Mouse (Mus musculus): ENCODE results near the gene Slc7a3. TPM values are rescaled to one million over a fixed set of nuclear protein-coding genes. Genes with fewer than 3 reads are reported as not detected.
"Not testable (repeated sequence)": the region's sequence is repeated elsewhere in the genome, so short reads cannot be mapped to it uniquely, and the experiment has no call there.

Gene Slc7a3
- not detected in 2 replicates for total RNA-seq (2015)
- total RNA-seq (2017): not detected in 2 replicates

GRCm38 (mm10) chrX:101085920-101086319 is at the start of gene Slc7a3:
Gene Slc7a3 (minus strand): TSS chrX:101086020.
- ATAC-seq (ENCODE audit: poor library complexity, severe bottlenecking): no peak

GRCm38 (mm10) chrX:101131992-101132791 is 46.4 kb upstream of the Slc7a3 start:
- ATAC-seq (ENCODE audit: poor library complexity, severe bottlenecking): peak; percentile 87

GRCm38 (mm10) chrX:101131001-101131400 is 45.2 kb upstream of the Slc7a3 start:
- peak; percentile 78 for ATAC-seq (ENCODE audit: poor library complexity, severe bottlenecking)

- no peak; the same call in 1 of the 2 replicates for ATAC-seq (ENCODE audit: poor library complexity, severe bottlenecking)
These were observed 42.7 kb upstream of the Slc7a3 start for GRCm38 (mm10) chrX:101128559-101128958.

GRCm38 (mm10) chrX:101126977-101127376 is 41.2 kb upstream of the Slc7a3 start:
- ATAC-seq (ENCODE audit: poor library complexity, severe bottlenecking): no peak

- ATAC-seq (ENCODE audit: poor library complexity, severe bottlenecking): no peak
These were observed 40.7 kb upstream of the Slc7a3 start for GRCm38 (mm10) chrX:101126474-101126955.

- ATAC-seq (ENCODE audit: poor library complexity, severe bottlenecking): no peak
These were observed 34.7 kb upstream of the Slc7a3 start for GRCm38 (mm10) chrX:101120546-101120945.

GRCm38 (mm10) chrX:101085211-101085610 is 609 bp downstream of the Slc7a3 start:
- not testable (repeated sequence) for ATAC-seq (ENCODE audit: poor library complexity, severe bottlenecking)

- ATAC-seq (ENCODE audit: poor library complexity, severe bottlenecking): no peak
These were observed 1.6 kb downstream of the Slc7a3 start for GRCm38 (mm10) chrX:101084192-101084591.

GRCm38 (mm10) chrX:101065245-101065644 is 20.6 kb downstream of the Slc7a3 start:
- ATAC-seq (ENCODE audit: poor library complexity, severe bottlenecking): no peak

- ATAC-seq (ENCODE audit: poor library complexity, severe bottlenecking): no peak
These were observed 22.3 kb downstream of the Slc7a3 start for GRCm38 (mm10) chrX:101063503-101063902.

- ATAC-seq (ENCODE audit: poor library complexity, severe bottlenecking): no peak
These were observed 26.3 kb downstream of the Slc7a3 start, which contains the start of gene Tex11 for GRCm38 (mm10) chrX:101059541-101059940. Gene Tex11 (minus strand): TSS chrX:101059667.

Other genes with a start within 250 kb of the Slc7a3 start
- 0.49 and 1.0 TPM in 2 replicates for gene Tex11, start 26.4 kb downstream of the Slc7a3 start, total RNA-seq (2015)
- gene Tex11, start 26.4 kb downstream of the Slc7a3 start, total RNA-seq (2017): 0.48 and 0.69 TPM in 2 replicates
- 32.4 and 36.3 TPM in 2 replicates for gene Snx12, start 136.5 kb upstream of the Slc7a3 start, total RNA-seq (2015)
- gene Snx12, start 136.5 kb upstream of the Slc7a3 start, total RNA-seq (2017): 56.2 and 57.1 TPM in 2 replicates
- 2.6 and 3.0 TPM in 2 replicates for gene Foxo4, start 168.5 kb upstream of the Slc7a3 start, total RNA-seq (2015)
- 8.2 and 9.2 TPM in 2 replicates for gene Foxo4, start 168.5 kb upstream of the Slc7a3 start, total RNA-seq (2017)
- 1.0 TPM in 1 of 2 replicates, not detected in the other for gene Gm614, start 178.0 kb upstream of the Slc7a3 start, total RNA-seq (2015)
- gene Gm614, start 178.0 kb upstream of the Slc7a3 start, total RNA-seq (2017): not detected in 2 replicates
- 47.4 and 60.1 TPM in 2 replicates for gene Il2rg, start 182.2 kb upstream of the Slc7a3 start, total RNA-seq (2015)
- gene Il2rg, start 182.2 kb upstream of the Slc7a3 start, total RNA-seq (2017): 35.2 and 64.5 TPM in 2 replicates
- not detected in 2 replicates for gene Gm20489, start 183.0 kb upstream of the Slc7a3 start, total RNA-seq (2015)
- gene Gm20489, start 183.0 kb upstream of the Slc7a3 start, total RNA-seq (2017): not detected in 2 replicates
- gene Med12, start 188.0 kb upstream of the Slc7a3 start, total RNA-seq (2015): 46.8 and 63.7 TPM in 2 replicates
- gene Med12, start 188.0 kb upstream of the Slc7a3 start, total RNA-seq (2017): 28.7 and 37.4 TPM in 2 replicates
- 0.04 TPM in 1 of 2 replicates, not detected in the other for gene Nlgn3, start 213.1 kb upstream of the Slc7a3 start, total RNA-seq (2015)
- gene Nlgn3, start 213.1 kb upstream of the Slc7a3 start, total RNA-seq (2017): not detected in 2 replicates

Measured in megakaryocyte, adult 5-6 weeks (primary cell).